Mouse (Mus musculus): ENCODE data around the gene Xpnpep1. TPM values are rescaled to one million over a fixed set of nuclear protein-coding genes. Genes with fewer than 3 reads are reported as not detected.

The Xpnpep1 gene
- 108 and 223 TPM in 2 replicates for polyA plus RNA-seq (2012)

- TF ChIP-seq GATA1 (IDR thresholded peaks at IDR 0.05; ENCODE audit: low read length): no peak
These were observed at the start of gene Xpnpep1 for GRCm38 (mm10) chr19:53040164-53041132. Gene Xpnpep1 (minus strand): TSS chr19:53040214.

- TF ChIP-seq GATA1 (IDR thresholded peaks at IDR 0.05; ENCODE audit: low read length): no peak
These were observed 47.5 kb upstream of the Xpnpep1 start for GRCm38 (mm10) chr19:53087268-53088143.

GRCm38 (mm10) chr19:53086861-53087260 lies 46.8 kb upstream of the Xpnpep1 start:
- no peak for TF ChIP-seq GATA1 (IDR thresholded peaks at IDR 0.05; ENCODE audit: low read length)

GRCm38 (mm10) chr19:53084735-53085134 lies 44.7 kb upstream of the Xpnpep1 start:
- no peak for TF ChIP-seq GATA1 (IDR thresholded peaks at IDR 0.05; ENCODE audit: low read length)

- TF ChIP-seq GATA1 (IDR thresholded peaks at IDR 0.05; ENCODE audit: low read length): no peak
These were observed 42.8 kb upstream of the Xpnpep1 start for GRCm38 (mm10) chr19:53082862-53083261.

GRCm38 (mm10) chr19:53081339-53081738 lies 41.3 kb upstream of the Xpnpep1 start:
- TF ChIP-seq GATA1 (IDR thresholded peaks at IDR 0.05; ENCODE audit: low read length): no peak

GRCm38 (mm10) chr19:53080921-53081320 lies 40.9 kb upstream of the Xpnpep1 start:
- no peak for TF ChIP-seq GATA1 (IDR thresholded peaks at IDR 0.05; ENCODE audit: low read length)

GRCm38 (mm10) chr19:53080487-53080886 lies 40.5 kb upstream of the Xpnpep1 start:
- no peak for TF ChIP-seq GATA1 (IDR thresholded peaks at IDR 0.05; ENCODE audit: low read length)

GRCm38 (mm10) chr19:53080026-53080425 lies 40.0 kb upstream of the Xpnpep1 start:
- no peak for TF ChIP-seq GATA1 (IDR thresholded peaks at IDR 0.05; ENCODE audit: low read length)

- TF ChIP-seq GATA1 (IDR thresholded peaks at IDR 0.05; ENCODE audit: low read length): no peak
These were observed 38.5 kb upstream of the Xpnpep1 start for GRCm38 (mm10) chr19:53078271-53079085.

GRCm38 (mm10) chr19:53077278-53077677 lies 37.3 kb upstream of the Xpnpep1 start:
- TF ChIP-seq GATA1 (IDR thresholded peaks at IDR 0.05; ENCODE audit: low read length): no peak

GRCm38 (mm10) chr19:53076238-53076981 lies 36.4 kb upstream of the Xpnpep1 start:
- TF ChIP-seq GATA1 (IDR thresholded peaks at IDR 0.05; ENCODE audit: low read length): no peak

GRCm38 (mm10) chr19:53075896-53076237 lies 35.9 kb upstream of the Xpnpep1 start:
- TF ChIP-seq GATA1 (IDR thresholded peaks at IDR 0.05; ENCODE audit: low read length): no peak

- no peak for TF ChIP-seq GATA1 (IDR thresholded peaks at IDR 0.05; ENCODE audit: low read length)
These were observed 35.1 kb upstream of the Xpnpep1 start for GRCm38 (mm10) chr19:53074899-53075722.

All from G1E-ER4 (cell line).